Mouse (Mus musculus): ENCODE measurements around the gene Atp6v0d1. TPM values are rescaled to one million over a fixed set of nuclear protein-coding genes. Genes with fewer than 3 reads are reported as not detected.

The Atp6v0d1 gene
- total RNA-seq (2014; fragmentation: Nextera tagmentation), result 151 and 178 TPM in 2 replicates
- 110 and 118 TPM in 2 replicates for total RNA-seq (2017)
- 30.0 and 37.0 TPM in 2 replicates for polyA plus RNA-seq (2012)

DNA sequence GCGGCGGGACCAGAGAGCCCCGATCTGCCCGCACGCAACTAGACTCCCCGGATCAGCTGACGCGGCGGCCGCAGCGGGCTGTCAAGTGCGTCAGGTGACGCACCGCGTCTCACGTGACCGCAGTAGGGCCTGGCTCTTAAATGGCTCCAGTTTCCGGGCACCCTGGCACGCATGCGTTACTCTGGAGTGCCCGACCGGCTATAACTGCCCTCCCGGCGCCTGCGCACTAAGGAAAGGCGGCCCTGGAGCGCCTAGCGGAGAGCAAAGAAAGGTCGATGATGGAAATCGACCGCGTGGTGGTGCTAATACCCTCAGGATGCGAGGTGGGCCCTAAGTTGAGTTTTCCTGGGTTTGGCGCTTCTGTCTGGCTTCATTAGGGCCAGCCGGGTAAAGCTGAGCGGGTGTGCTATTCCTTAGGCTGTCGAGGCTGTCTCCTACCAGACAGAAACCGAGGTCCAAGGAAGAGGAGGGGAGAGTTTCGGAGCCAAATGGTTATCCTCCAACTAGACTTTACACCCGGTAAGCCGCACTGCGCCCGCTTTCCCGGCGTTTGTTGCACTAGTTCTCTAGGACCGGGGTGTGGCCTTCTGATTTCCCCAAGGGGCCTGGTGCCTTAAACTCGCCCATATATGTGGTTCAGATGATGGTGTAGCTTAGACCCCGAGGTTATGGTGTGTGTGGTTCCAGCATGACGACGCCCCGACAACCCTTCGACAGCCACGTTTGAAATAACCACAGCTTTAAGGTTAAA is at the start of gene Atp6v0d1:
TSS of gene Atp6v0d1 (minus strand) at position 96 of the 751 bp plus-strand sequence.
- H3K4me1 ChIP-seq (ENCODE audit: insufficient read depth, low read depth, low read length), result peaks cover 45% of the 10 kb centered on the region
- peak within 1 kb of the TSS; percentile 94 for H3K4me3 ChIP-seq (ENCODE audit: low read depth, low read length)
- H3K27me3 ChIP-seq (ENCODE audit: insufficient read depth, low read length), result no peaks in the 10 kb centered on the region
- peak; percentile 86 for ATAC-seq (ENCODE audit: extremely low read depth, insufficient number of reproducible peaks, low FRiP score, poor library complexity, severe bottlenecking)
- peaks cover 28% of the 10 kb centered on the region for H3K36me3 ChIP-seq (replicated peaks)
- no peaks in the 10 kb centered on the region for H3K9me3 ChIP-seq (replicated peaks)
- TF ChIP-seq GATA2 (IDR thresholded peaks at IDR 0.05; ENCODE audit: borderline replicate concordance, low read depth, low read length) (no peak), CTCF (IDR thresholded peaks at IDR 0.05; ENCODE audit: low read depth, low read length) (peak; percentile 26; the same call in 1 of the 2 replicates), GATA1 (IDR thresholded peaks at IDR 0.05; ENCODE audit: borderline replicate concordance, low read length) (no peak)
- DNase-seq (ENCODE audit: low spot score), result peak; percentile 96

DNA sequence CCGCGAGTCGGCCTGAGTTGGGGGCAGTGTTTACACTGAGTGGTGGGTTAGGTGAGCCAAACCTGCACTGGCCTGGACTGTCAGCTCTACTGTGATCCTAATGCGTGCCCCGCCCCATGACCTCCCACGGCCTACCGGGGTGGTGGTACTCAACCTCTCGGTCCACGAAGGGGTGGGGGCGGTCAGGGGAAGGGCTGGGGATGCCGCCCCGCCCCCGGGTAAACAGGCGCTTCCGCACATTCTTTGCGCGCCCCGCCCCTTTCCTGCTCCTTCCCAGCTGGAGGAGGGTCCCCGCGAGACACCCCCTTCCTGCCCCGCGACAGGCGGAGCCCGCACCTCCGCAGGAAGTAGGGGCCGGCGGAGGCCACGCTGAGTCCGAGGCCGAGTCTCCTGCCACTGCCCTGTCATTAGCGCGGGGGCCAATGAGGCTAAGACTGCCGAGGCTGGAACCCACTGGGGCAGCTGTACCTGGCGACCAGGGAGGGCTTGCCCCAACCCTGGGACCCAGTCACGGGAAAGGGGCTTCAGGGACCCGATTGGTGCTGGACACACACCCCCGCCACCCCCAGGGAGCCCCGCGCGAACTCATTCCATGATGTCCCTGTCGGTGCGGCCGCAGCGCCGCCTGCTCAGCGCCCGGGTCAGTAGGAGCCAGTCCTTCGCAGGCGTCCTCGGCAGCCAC is 48.1 kb upstream of the Atp6v0d1 start:
- ATAC-seq (ENCODE audit: extremely low read depth, insufficient number of reproducible peaks, low FRiP score, poor library complexity, severe bottlenecking) (no peak), DNase-seq (ENCODE audit: low spot score) (no peak)
- H3K4me3 ChIP-seq (ENCODE audit: low read depth, low read length), result peak overlapping the region; percentile 63; the same call in 1 of the 2 replicates
- H3K27me3 ChIP-seq (ENCODE audit: insufficient read depth, low read length), result no peaks in the 10 kb centered on the region
- H3K4me1 ChIP-seq (ENCODE audit: insufficient read depth, low read depth, low read length), result peaks cover 98% of the 10 kb centered on the region
- no peak for TF ChIP-seq GATA1 (IDR thresholded peaks at IDR 0.05; ENCODE audit: borderline replicate concordance, low read length)
- TF ChIP-seq POLR2AphosphoS5 (IDR thresholded peaks at IDR 0.05; ENCODE audit: insufficient replicate concordance, low read depth, low read length), result no peak
- TF ChIP-seq TAL1 (conservative IDR thresholded peaks at IDR 0.05; ENCODE audit: low read depth, low read length), result no peak
- no peak for TF ChIP-seq CTCF (IDR thresholded peaks at IDR 0.05; ENCODE audit: low read depth, low read length)
- no peak for TF ChIP-seq GATA2 (IDR thresholded peaks at IDR 0.05; ENCODE audit: borderline replicate concordance, low read depth, low read length)
- H3K9me3 ChIP-seq (replicated peaks), result no peaks in the 10 kb centered on the region
- H3K36me3 ChIP-seq (replicated peaks), result peaks cover 88% of the 10 kb centered on the region

DNA sequence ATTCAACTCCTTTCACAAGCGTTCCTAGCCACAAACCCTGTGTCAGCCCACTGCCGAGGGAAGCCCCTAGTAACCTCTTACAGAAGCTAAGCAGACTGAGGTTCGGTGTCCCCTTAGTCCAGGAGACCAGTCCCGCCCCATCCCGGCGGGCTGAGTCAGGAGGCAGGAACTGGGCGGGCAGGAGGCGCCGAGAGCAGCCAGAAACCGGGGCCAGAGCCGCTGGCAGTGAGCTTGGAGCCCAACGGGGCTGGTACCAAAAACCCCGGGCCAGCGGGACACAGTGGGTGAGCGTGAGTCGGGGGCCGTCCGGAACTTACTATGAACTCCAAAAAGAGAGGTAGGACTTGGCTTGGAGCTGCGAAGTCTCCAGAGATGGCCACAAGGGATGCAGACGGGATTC is 47.2 kb upstream of the Atp6v0d1 start:
- Histone ChIP-seq H3K4me3 (ENCODE audit: low read depth, low read length) (peak overlapping the region; percentile 67; the same call in 1 of the 2 replicates), H3K27me3 (ENCODE audit: insufficient read depth, low read length) (no peaks in the 10 kb centered on the region), H3K36me3 (replicated peaks) (peaks cover 83% of the 10 kb centered on the region), H3K9me3 (replicated peaks) (no peaks in the 10 kb centered on the region), H3K4me1 (ENCODE audit: insufficient read depth, low read depth, low read length) (peaks cover 98% of the 10 kb centered on the region)
- DNase-seq (ENCODE audit: low spot score), result no peak
- no peak for ATAC-seq (ENCODE audit: extremely low read depth, insufficient number of reproducible peaks, low FRiP score, poor library complexity, severe bottlenecking)
- TF ChIP-seq GATA1 (IDR thresholded peaks at IDR 0.05; ENCODE audit: borderline replicate concordance, low read length) (no peak), GATA2 (IDR thresholded peaks at IDR 0.05; ENCODE audit: borderline replicate concordance, low read depth, low read length) (no peak), CTCF (IDR thresholded peaks at IDR 0.05; ENCODE audit: low read depth, low read length) (no peak), TAL1 (conservative IDR thresholded peaks at IDR 0.05; ENCODE audit: low read depth, low read length) (no peak), POLR2AphosphoS5 (IDR thresholded peaks at IDR 0.05; ENCODE audit: insufficient replicate concordance, low read depth, low read length) (no peak)

DNA sequence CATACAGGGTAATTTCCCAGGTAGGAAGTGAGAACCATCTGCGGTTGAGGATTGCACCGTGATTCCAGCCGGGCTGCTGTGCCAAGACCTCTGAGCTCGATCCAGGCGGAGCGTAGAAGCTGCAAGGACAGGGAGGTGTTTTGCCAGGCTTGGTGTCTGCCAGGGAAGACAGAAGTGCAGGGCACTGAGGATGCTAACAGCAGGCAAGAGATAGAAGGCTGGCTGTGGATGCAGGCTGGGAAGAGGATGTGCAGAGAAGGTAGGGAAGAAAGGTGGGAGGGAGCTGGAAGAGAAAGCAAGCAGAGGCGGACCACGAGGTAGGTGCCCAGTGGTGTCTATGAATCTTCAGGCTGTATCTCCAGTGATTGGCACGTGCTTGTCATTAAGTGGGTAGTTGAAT is 46.0 kb upstream of the Atp6v0d1 start:
- ATAC-seq (ENCODE audit: extremely low read depth, insufficient number of reproducible peaks, low FRiP score, poor library complexity, severe bottlenecking) (no peak), DNase-seq (ENCODE audit: low spot score) (no peak)
- Histone ChIP-seq H3K9me3 (replicated peaks) (no peaks in the 10 kb centered on the region), H3K27me3 (ENCODE audit: insufficient read depth, low read length) (no peaks in the 10 kb centered on the region), H3K4me1 (ENCODE audit: insufficient read depth, low read depth, low read length) (peaks cover 97% of the 10 kb centered on the region), H3K36me3 (replicated peaks) (peaks cover 82% of the 10 kb centered on the region), H3K4me3 (ENCODE audit: low read depth, low read length) (peak overlapping the region; percentile 64; the same call in 1 of the 2 replicates)
- no peak for TF ChIP-seq CTCF (IDR thresholded peaks at IDR 0.05; ENCODE audit: low read depth, low read length)
- TF ChIP-seq GATA2 (IDR thresholded peaks at IDR 0.05; ENCODE audit: borderline replicate concordance, low read depth, low read length), result no peak

DNA sequence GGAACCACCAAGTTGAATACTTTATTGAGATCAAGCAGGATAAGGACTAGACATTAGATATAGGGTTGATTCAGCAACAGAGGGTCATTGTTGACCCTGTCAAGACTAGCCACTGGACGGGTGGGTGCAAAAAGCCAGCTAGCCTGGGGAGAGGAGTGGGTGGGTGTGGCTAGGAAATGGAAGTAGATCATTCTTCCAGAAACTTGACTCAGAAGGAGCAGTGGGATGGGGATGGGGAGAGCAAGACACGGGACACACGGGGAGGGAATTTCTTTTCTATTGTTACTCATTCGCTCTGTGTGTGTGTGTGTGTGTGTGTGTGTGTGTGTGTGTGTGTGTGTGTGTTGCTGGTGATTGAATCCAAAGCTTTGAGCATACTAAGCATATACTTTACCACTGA is 43.9 kb upstream of the Atp6v0d1 start:
- peaks cover 81% of the 10 kb centered on the region for H3K4me1 ChIP-seq (ENCODE audit: insufficient read depth, low read depth, low read length)
- peak overlapping the region; percentile 53; the same call in 1 of the 2 replicates for H3K4me3 ChIP-seq (ENCODE audit: low read depth, low read length)
- no peak for DNase-seq (ENCODE audit: low spot score)
- no peaks in the 10 kb centered on the region for H3K9me3 ChIP-seq (replicated peaks)
- peaks cover 72% of the 10 kb centered on the region for H3K36me3 ChIP-seq (replicated peaks)
- ATAC-seq (ENCODE audit: extremely low read depth, insufficient number of reproducible peaks, low FRiP score, poor library complexity, severe bottlenecking), result no peak
- H3K27me3 ChIP-seq (ENCODE audit: insufficient read depth, low read length), result no peaks in the 10 kb centered on the region
- no peak for TF ChIP-seq GATA1 (IDR thresholded peaks at IDR 0.05; ENCODE audit: borderline replicate concordance, low read length)
- TF ChIP-seq TAL1 (conservative IDR thresholded peaks at IDR 0.05; ENCODE audit: low read depth, low read length), result no peak
- no peak for TF ChIP-seq POLR2AphosphoS5 (IDR thresholded peaks at IDR 0.05; ENCODE audit: insufficient replicate concordance, low read depth, low read length)
- no peak for TF ChIP-seq GATA2 (IDR thresholded peaks at IDR 0.05; ENCODE audit: borderline replicate concordance, low read depth, low read length)
- TF ChIP-seq CTCF (IDR thresholded peaks at IDR 0.05; ENCODE audit: low read depth, low read length), result no peak

DNA sequence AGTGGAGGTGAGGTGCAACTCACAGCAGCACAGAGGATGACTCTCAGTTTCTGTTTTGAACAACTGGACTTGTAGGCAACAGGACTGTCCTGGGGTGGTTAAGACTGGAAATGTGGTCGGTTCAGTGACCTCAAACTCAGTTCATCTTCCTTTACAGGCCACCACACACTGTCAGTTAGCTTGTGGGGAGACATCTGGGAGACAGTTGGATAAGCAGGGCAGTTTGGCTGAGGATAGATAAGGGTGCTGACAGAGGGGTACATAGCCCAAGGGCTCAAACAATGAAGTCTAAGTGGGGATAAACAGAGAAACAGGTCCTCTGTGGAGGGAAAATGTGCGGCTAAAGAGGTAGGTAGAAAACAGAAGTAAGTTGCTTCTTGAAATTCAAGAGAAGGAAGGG is 43.5 kb upstream of the Atp6v0d1 start:
- peak; percentile 76 for DNase-seq (ENCODE audit: low spot score)
- peak overlapping the region; percentile 16; the same call in 1 of the 2 replicates for H3K4me3 ChIP-seq (ENCODE audit: low read depth, low read length)
- H3K27me3 ChIP-seq (ENCODE audit: insufficient read depth, low read length), result no peaks in the 10 kb centered on the region
- ATAC-seq (ENCODE audit: extremely low read depth, insufficient number of reproducible peaks, low FRiP score, poor library complexity, severe bottlenecking), result peak; percentile 78
- H3K9me3 ChIP-seq (replicated peaks), result no peaks in the 10 kb centered on the region
- H3K4me1 ChIP-seq (ENCODE audit: insufficient read depth, low read depth, low read length), result peaks cover 81% of the 10 kb centered on the region
- H3K36me3 ChIP-seq (replicated peaks), result peaks cover 68% of the 10 kb centered on the region
- peak; percentile 93 for TF ChIP-seq TAL1 (conservative IDR thresholded peaks at IDR 0.05; ENCODE audit: low read depth, low read length)
- no peak for TF ChIP-seq GATA1 (IDR thresholded peaks at IDR 0.05; ENCODE audit: borderline replicate concordance, low read length)

Data from G1E (cell line).